Mouse (Mus musculus): ENCODE results near the gene Adprm. TPM values are rescaled to one million over a fixed set of nuclear protein-coding genes. Genes with fewer than 3 reads are reported as not detected.

Gene Adprm
- total and polyA plus RNA-seq, 2 experiments from 2014 or later = 15.6 to 29.5 TPM

- H3K4me3 ChIP-seq (ENCODE audit: low read length) = no peak overlapping the region
- H3K4me2 ChIP-seq (ENCODE audit: low read depth, low read length) = no peak overlapping the region
- no peaks in the 10 kb centered on the region for H3K9me3 ChIP-seq (ENCODE audit: low read length)
- no peak overlapping the region for H3K9ac ChIP-seq (replicated peaks; ENCODE audit: low read length)
- H3K27me3 ChIP-seq (ENCODE audit: insufficient read depth, low read length) = no peaks in the 10 kb centered on the region
- H3K27ac ChIP-seq = no peak overlapping the region
- ATAC-seq = no peak
- peak; percentile 77 for DNase-seq (ENCODE audit: low spot score)
- no peaks in the 10 kb centered on the region for H3K36me3 ChIP-seq (ENCODE audit: insufficient read depth, low read length)
- WGBS = 35% methylated on average over 8 of the region's 8 CpGs
- peaks cover 4% of the 10 kb centered on the region; the same call in 1 of the 2 replicates for H3K4me1 ChIP-seq (ENCODE audit: insufficient read depth, low read length)
- no peak for TF ChIP-seq CTCF (IDR thresholded peaks at IDR 0.05; ENCODE audit: low read depth)
These were observed 44.4 kb downstream of the Adprm start for GRCm38 (mm10) chr11:67007961-67008360.

GRCm38 (mm10) chr11:67002911-67003310 is 49.5 kb downstream of the Adprm start:
- H3K27ac ChIP-seq = no peak overlapping the region
- peaks cover 33% of the 10 kb centered on the region for H3K4me1 ChIP-seq (ENCODE audit: insufficient read depth, low read length)
- H3K4me3 ChIP-seq (ENCODE audit: low read length) = no peak overlapping the region
- no peak for TF ChIP-seq CTCF (IDR thresholded peaks at IDR 0.05; ENCODE audit: low read depth)
- DNase-seq (ENCODE audit: low spot score) = peak; percentile 41
- H3K4me2 ChIP-seq (ENCODE audit: low read depth, low read length) = no peak overlapping the region
- H3K36me3 ChIP-seq (ENCODE audit: insufficient read depth, low read length) = no peaks in the 10 kb centered on the region
- no peaks in the 10 kb centered on the region for H3K27me3 ChIP-seq (ENCODE audit: insufficient read depth, low read length)
- no peak for ATAC-seq
- WGBS = 41% methylated on average over 2 of the region's 2 CpGs
- H3K9ac ChIP-seq (replicated peaks; ENCODE audit: low read length) = no peak overlapping the region
- H3K9me3 ChIP-seq (ENCODE audit: low read length) = no peaks in the 10 kb centered on the region

GRCm38 (mm10) chr11:67001717-67002116 is 50.7 kb downstream of the Adprm start:
- no peak overlapping the region for H3K4me2 ChIP-seq (ENCODE audit: low read depth, low read length)
- no peak; the same call in 1 of the 2 replicates for ATAC-seq
- 21% methylated on average over 1 of the region's 1 CpGs for WGBS

GRCm38 (mm10) chr11:67000671-67001070 is 51.7 kb downstream of the Adprm start:
- peak; percentile 77 for DNase-seq (ENCODE audit: low spot score)
- no peak overlapping the region for H3K9ac ChIP-seq (replicated peaks; ENCODE audit: low read length)
- no peaks in the 10 kb centered on the region for H3K36me3 ChIP-seq (ENCODE audit: insufficient read depth, low read length)
- peaks cover 33% of the 10 kb centered on the region for H3K4me1 ChIP-seq (ENCODE audit: insufficient read depth, low read length)
- H3K9me3 ChIP-seq (ENCODE audit: low read length) = no peaks in the 10 kb centered on the region
- ATAC-seq = peak; percentile 80
- no peak overlapping the region for H3K4me3 ChIP-seq (ENCODE audit: low read length)
- H3K27me3 ChIP-seq (ENCODE audit: insufficient read depth, low read length) = no peaks in the 10 kb centered on the region
- no peak overlapping the region for H3K4me2 ChIP-seq (ENCODE audit: low read depth, low read length)
- 34% methylated on average over 4 of the region's 4 CpGs for WGBS
- H3K27ac ChIP-seq = peak overlapping the region; percentile 76
- TF ChIP-seq CTCF (IDR thresholded peaks at IDR 0.05; ENCODE audit: low read depth) = no peak

More at GRCm38 (mm10) chr11:67001717-67002116, 50.7 kb downstream of the Adprm start:
- peaks cover 33% of the 10 kb centered on the region for H3K4me1 ChIP-seq (ENCODE audit: insufficient read depth, low read length)
- no peaks in the 10 kb centered on the region for H3K36me3 ChIP-seq (ENCODE audit: insufficient read depth, low read length)
- H3K27me3 ChIP-seq (ENCODE audit: insufficient read depth, low read length) = no peaks in the 10 kb centered on the region
- H3K9ac ChIP-seq (replicated peaks; ENCODE audit: low read length) = no peak overlapping the region
- H3K9me3 ChIP-seq (ENCODE audit: low read length) = no peaks in the 10 kb centered on the region
- no peak overlapping the region for H3K4me3 ChIP-seq (ENCODE audit: low read length)
- DNase-seq (ENCODE audit: low spot score) = peak; percentile 49
- no peak for TF ChIP-seq CTCF (IDR thresholded peaks at IDR 0.05; ENCODE audit: low read depth)
- H3K27ac ChIP-seq = no peak overlapping the region

- Histone ChIP-seq H3K4me2 (ENCODE audit: low read depth, low read length) (no peak overlapping the region), H3K36me3 (ENCODE audit: insufficient read depth, low read length) (no peaks in the 10 kb centered on the region), H3K27me3 (ENCODE audit: insufficient read depth, low read length) (no peaks in the 10 kb centered on the region), H3K9ac (replicated peaks; ENCODE audit: low read length) (no peak overlapping the region), H3K4me1 (ENCODE audit: insufficient read depth, low read length) (peaks cover 33% of the 10 kb centered on the region), H3K4me3 (ENCODE audit: low read length) (no peak overlapping the region), H3K9me3 (ENCODE audit: low read length) (no peaks in the 10 kb centered on the region), H3K27ac (peak overlapping the region; percentile 2; the same call in 1 of the 2 replicates)
- peak; percentile 62 for ATAC-seq
- 52% methylated on average over 14 of the region's 14 CpGs for WGBS
- peak; percentile 40 for TF ChIP-seq CTCF (IDR thresholded peaks at IDR 0.05; ENCODE audit: low read depth)
- DNase-seq (ENCODE audit: low spot score) = peak; percentile 58
These were observed 53.7 kb downstream of the Adprm start for GRCm38 (mm10) chr11:66998467-66999403.

GRCm38 (mm10) chr11:66996446-66996845 is 55.9 kb downstream of the Adprm start:
- H3K4me3 ChIP-seq (ENCODE audit: low read length) = no peak overlapping the region
- 69% methylated on average over 4 of the region's 4 CpGs for WGBS
- H3K4me1 ChIP-seq (ENCODE audit: insufficient read depth, low read length) = peaks cover 25% of the 10 kb centered on the region
- H3K9ac ChIP-seq (replicated peaks; ENCODE audit: low read length) = no peak overlapping the region
- TF ChIP-seq CTCF (IDR thresholded peaks at IDR 0.05; ENCODE audit: low read depth) = no peak
- H3K27me3 ChIP-seq (ENCODE audit: insufficient read depth, low read length) = no peaks in the 10 kb centered on the region
- ATAC-seq = no peak
- H3K36me3 ChIP-seq (ENCODE audit: insufficient read depth, low read length) = no peaks in the 10 kb centered on the region
- DNase-seq (ENCODE audit: low spot score) = no peak
- no peaks in the 10 kb centered on the region for H3K9me3 ChIP-seq (ENCODE audit: low read length)
- H3K4me2 ChIP-seq (ENCODE audit: low read depth, low read length) = no peak overlapping the region
- no peak overlapping the region for H3K27ac ChIP-seq

All from hindbrain, postnatal 0 days (tissue).